Mouse (Mus musculus) intestine, embryonic 14.5 days (tissue): ENCODE results near the gene Ushbp1. TPM values are rescaled to one million over a fixed set of nuclear protein-coding genes. Genes with fewer than 3 reads are reported as not detected.
A peak's percentile ranks its signal among the peaks of the same experiment; 100 is the strongest.

Experiments
- ATAC-seq: fragments of 200-750 bp; cut with Nextera tagmentation; replicated peaks from 2 replicates; pipeline ENCODE4 v1.8.0; 2017; ENCODE audit warnings: low read depth, moderate number of reproducible peaks, moderate TSS enrichment, moderate library complexity; ENCODE audit not compliant: low FRiP score, low TSS enrichment
- DNase-seq: peaks from one replicate; pipeline ENCODE4 v3.0.0-alpha.2; 2018; ENCODE audit warnings: low spot score
- H3K27ac ChIP-seq: fragments of 300-500 bp; sonication (generic); 2 replicates; pipeline ENCODE4 v1.5.1; 2014; ENCODE audit warnings: low read depth, mild to moderate bottlenecking, control low read depth
- H3K27me3 ChIP-seq: fragments of 300-500 bp; sonication (generic); replicated peaks from 2 replicates; pipeline ENCODE4 v1.6.1; 2014; ENCODE audit warnings: low read length, control low read depth; ENCODE audit not compliant: control insufficient read depth, insufficient read depth
- H3K36me3 ChIP-seq: fragments of 300-500 bp; sonication (generic); 2 replicates; pipeline ENCODE4 v1.6.1; 2014; ENCODE audit warnings: low read length, control low read depth; ENCODE audit not compliant: control insufficient read depth, insufficient read depth
- H3K4me1 ChIP-seq: fragments of 300-500 bp; sonication (generic); replicated peaks from 2 replicates; pipeline ENCODE4 v1.6.1; 2014; ENCODE audit warnings: low read length, control low read depth, mixed read lengths; ENCODE audit not compliant: control insufficient read depth, insufficient read depth
- H3K4me2 ChIP-seq: fragments of 300-500 bp; sonication (generic); 2 replicates; pipeline ENCODE4 v1.6.1; 2014; ENCODE audit warnings: low read length
- H3K4me3 ChIP-seq: fragments of 300-500 bp; sonication (generic); 2 replicates; pipeline ENCODE4 v1.5.1; 2014; ENCODE audit warnings: low read depth, low read length, control low read depth, mixed read lengths
- H3K9ac ChIP-seq: fragments of 300-500 bp; sonication (generic); 2 replicates; pipeline ENCODE4 v1.6.1; 2014; ENCODE audit warnings: mild to moderate bottlenecking, low read length
- H3K9me3 ChIP-seq: fragments of 300-500 bp; sonication (generic); 2 replicates; pipeline ENCODE4 v1.6.1; 2016; ENCODE audit warnings: low read length, control low read depth; ENCODE audit not compliant: control insufficient read depth
- WGBS: fragments of 180-500 bp; shearing (Covaris S2); extraction: QIAGEN DNeasy Blood & Tissue Kit; methylation state at CpG from one replicate; pipeline ENCODE4 v1.1.7; 2014; 5-methylcytosine and 5-hydroxymethylcytosine counted together
- polyA plus RNA-seq: library from polyadenylated mRNA; unstranded; fragments of >200 nt; fragmentation: Nextera tagmentation; extraction: Ambion mirVana; gene quantifications from 2 replicates; pipeline ENCODE4 v1.2.1, GENCODE M21; 2014

Ushbp1 gene
- polyA plus RNA-seq, 1 experiment from 2014 or later = 8.3 TPM

- Histone ChIP-seq H3K36me3 (peaks cover 45% of the 10 kb centered on the region), H3K27me3 (no peaks in the 10 kb centered on the region), H3K4me3 (no peak overlapping the region), H3K4me2 (peak overlapping the region; percentile 44), H3K27ac (0 out of 2 replicates have a peak overlapping the region, but pooled peaks have one; percentile 38), H3K4me1 (peaks cover 36% of the 10 kb centered on the region), H3K9me3 (no peaks in the 10 kb centered on the region), H3K9ac (no peak overlapping the region)
- 59% methylated on average over 8 of the region's 8 CpGs for WGBS
- ATAC-seq (no peak), DNase-seq (no peak)
Observed at GRCm38 (mm10) chr8:71376423-71377030, 19.1 kb downstream of the Ushbp1 start.

GRCm38 (mm10) chr8:71375581-71376422 lies 19.8 kb downstream of the Ushbp1 start:
- Histone ChIP-seq H3K27ac (peak overlapping the region; percentile 38; the same call in 1 of the 2 replicates), H3K4me1 (peaks cover 36% of the 10 kb centered on the region), H3K27me3 (no peaks in the 10 kb centered on the region), H3K4me2 (peak overlapping the region; percentile 44), H3K9me3 (no peaks in the 10 kb centered on the region), H3K4me3 (peak overlapping the region; percentile 17), H3K9ac (no peak overlapping the region), H3K36me3 (peaks cover 45% of the 10 kb centered on the region)
- 11% methylated on average over 64 of the region's 74 CpGs for WGBS
- ATAC-seq = peak; percentile 42
- DNase-seq = peak; percentile 82

DNA sequence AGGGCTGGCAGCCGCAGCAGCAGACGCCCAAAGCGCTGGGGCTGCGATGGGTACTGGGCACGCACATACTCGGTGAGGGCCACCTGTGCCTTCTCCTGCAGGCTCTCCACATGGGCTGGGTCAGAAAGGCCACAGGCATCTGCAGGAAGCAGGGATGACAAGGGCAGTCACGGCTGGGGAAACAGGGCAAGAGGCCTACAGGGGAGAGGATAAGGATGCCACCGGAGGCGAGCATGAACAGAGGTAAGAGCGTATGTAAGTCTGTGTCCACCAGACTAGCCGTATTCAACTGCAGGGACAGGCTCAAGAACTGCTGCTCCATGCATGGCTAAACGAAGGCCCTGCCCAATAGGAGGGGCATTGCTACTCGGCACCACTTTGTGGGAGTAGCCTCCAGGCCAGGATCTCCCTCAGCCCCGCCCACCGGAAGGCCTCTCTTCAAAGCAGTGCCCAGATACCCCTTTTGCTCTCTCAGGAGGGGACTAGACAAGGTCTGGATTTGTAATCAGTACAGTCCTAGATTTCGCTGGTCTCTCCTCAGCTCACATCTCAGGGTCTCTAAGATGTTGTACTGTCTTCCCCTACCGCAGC lies 20.9 kb downstream of the Ushbp1 start:
- no peak overlapping the region for H3K4me2 ChIP-seq
- DNase-seq (no peak), ATAC-seq (no peak)
- H3K4me1 ChIP-seq = peaks cover 31% of the 10 kb centered on the region
- no peak overlapping the region for H3K9ac ChIP-seq
- no peaks in the 10 kb centered on the region for H3K9me3 ChIP-seq
- H3K36me3 ChIP-seq = peaks cover 47% of the 10 kb centered on the region
- H3K4me3 ChIP-seq = no peak overlapping the region
- no peaks in the 10 kb centered on the region for H3K27me3 ChIP-seq
- H3K27ac ChIP-seq = no peak overlapping the region
- 81% methylated on average over 17 of the region's 17 CpGs for WGBS

GRCm38 (mm10) chr8:71373000-71373399 lies 22.6 kb downstream of the Ushbp1 start:
- Histone ChIP-seq H3K27ac (no peak overlapping the region), H3K9me3 (no peaks in the 10 kb centered on the region), H3K4me3 (no peak overlapping the region), H3K27me3 (no peaks in the 10 kb centered on the region), H3K4me1 (peaks cover 24% of the 10 kb centered on the region), H3K36me3 (peaks cover 53% of the 10 kb centered on the region), H3K4me2 (no peak overlapping the region), H3K9ac (no peak overlapping the region)
- 94% methylated on average over 3 of the region's 3 CpGs for whole genome bisulfite sequencing
- DNase-seq (no peak), ATAC-seq (no peak)

- ATAC-seq (no peak), DNase-seq (no peak)
- Histone ChIP-seq H3K36me3 (peaks cover 48% of the 10 kb centered on the region), H3K9ac (no peak overlapping the region), H3K4me2 (no peak overlapping the region), H3K27me3 (no peaks in the 10 kb centered on the region), H3K27ac (no peak overlapping the region), H3K4me1 (peaks cover 29% of the 10 kb centered on the region), H3K4me3 (no peak overlapping the region), H3K9me3 (no peaks in the 10 kb centered on the region)
- 86% methylated on average over 12 of the region's 12 CpGs for WGBS
Observed at GRCm38 (mm10) chr8:71372427-71372826, 23.2 kb downstream of the Ushbp1 start.

- ATAC-seq (peak; percentile 85), DNase-seq (peak; percentile 97)
- peaks cover 41% of the 10 kb centered on the region for H3K36me3 ChIP-seq
Observed at GRCm38 (mm10) chr8:71371236-71371848, 24.3 kb downstream of the Ushbp1 start, which contains the start of gene Ocel1. Gene Ocel1 (plus strand): TSS chr8:71371298.

GRCm38 (mm10) chr8:71370711-71371235 lies 24.8 kb downstream of the Ushbp1 start:
- H3K4me1 ChIP-seq = peaks cover 16% of the 10 kb centered on the region
- no peak for ATAC-seq
- H3K27ac ChIP-seq = peak overlapping the region; percentile 48; the same call in 1 of the 2 replicates
- peak overlapping the region; percentile 50; the same call in 1 of the 2 replicates for H3K9ac ChIP-seq
- H3K4me2 ChIP-seq = peak overlapping the region; percentile 53
- WGBS = 16% methylated on average over 5 of the region's 5 CpGs
- peak overlapping the region; percentile 68 for H3K4me3 ChIP-seq
- H3K27me3 ChIP-seq = no peaks in the 10 kb centered on the region
- no peaks in the 10 kb centered on the region for H3K9me3 ChIP-seq
- DNase-seq = no peak
- peaks cover 41% of the 10 kb centered on the region for H3K36me3 ChIP-seq

More at GRCm38 (mm10) chr8:71371236-71371848, 24.3 kb downstream of the Ushbp1 start, which contains the start of gene Ocel1:
- H3K4me1 ChIP-seq = peaks cover 22% of the 10 kb centered on the region
- peak within 1 kb of the TSS; percentile 53 for H3K4me2 ChIP-seq
- H3K9ac ChIP-seq = peak within 1 kb of the TSS; percentile 50; the same call in 1 of the 2 replicates
- H3K27ac ChIP-seq = peak within 1 kb of the TSS; percentile 51; the same call in 1 of the 2 replicates
- no peaks in the 10 kb centered on the region for H3K9me3 ChIP-seq
- 1% methylated on average over 67 of the region's 68 CpGs for WGBS
- peak within 1 kb of the TSS; percentile 68 for H3K4me3 ChIP-seq
- H3K27me3 ChIP-seq = no peaks in the 10 kb centered on the region
